Mouse (Mus musculus) limb, embryonic 11.5 days (tissue): ENCODE data around the gene Map7d2. TPM values are rescaled to one million over a fixed set of nuclear protein-coding genes. Genes with fewer than 3 reads are reported as not detected.

Experiments
- ATAC-seq: fragments of 200-750 bp; cut with Nextera tagmentation; 2 replicates; pipeline ENCODE4 v1.8.0; 2017; ENCODE audit warnings: low read depth; ENCODE audit not compliant: insufficient number of reproducible peaks, low FRiP score, low TSS enrichment
- DNase-seq: peaks from one replicate; pipeline ENCODE4 v3.0.0-alpha.2; 2015; ENCODE audit warnings: low spot score
- H3K27ac ChIP-seq: fragments of 300-500 bp; sonication (generic); replicated peaks from 2 replicates; pipeline ENCODE4 v1.5.1; 2014; ENCODE audit warnings: low read depth, mild to moderate bottlenecking, low read length
- H3K27me3 ChIP-seq: fragments of 300-500 bp; sonication (generic); 2 replicates; pipeline ENCODE4 v1.6.1; 2014; ENCODE audit warnings: mild to moderate bottlenecking, low read length, mixed read lengths; ENCODE audit not compliant: control insufficient read depth, insufficient read depth
- H3K36me3 ChIP-seq: fragments of 300-500 bp; sonication (generic); 2 replicates; pipeline ENCODE4 v1.6.1; 2014; ENCODE audit warnings: mild to moderate bottlenecking, low read length, moderate library complexity, mixed read lengths; ENCODE audit not compliant: control insufficient read depth, insufficient read depth
- H3K4me1 ChIP-seq: fragments of 300-500 bp; sonication (generic); 2 replicates; pipeline ENCODE4 v1.6.1; 2014; ENCODE audit warnings: low read length, mixed read lengths; ENCODE audit not compliant: control insufficient read depth, insufficient read depth
- H3K4me2 ChIP-seq: fragments of 300-500 bp; sonication (generic); 2 replicates; pipeline ENCODE4 v1.6.1; 2014; ENCODE audit warnings: low read depth, mild to moderate bottlenecking, moderate library complexity; ENCODE audit not compliant: severe bottlenecking
- H3K4me3 ChIP-seq: fragments of 300-500 bp; sonication (generic); 2 replicates; pipeline ENCODE4 v1.5.1; 2014; ENCODE audit warnings: low read depth, low read length
- H3K9ac ChIP-seq: fragments of 300-500 bp; sonication (generic); 2 replicates; pipeline ENCODE4 v1.6.1; 2014; ENCODE audit warnings: mild to moderate bottlenecking, low read length
- H3K9me3 ChIP-seq: fragments of 300-500 bp; sonication (generic); 2 replicates; pipeline ENCODE4 v1.6.1; 2016; ENCODE audit warnings: low read length; ENCODE audit not compliant: control insufficient read depth
- whole genome bisulfite sequencing: fragments of 180-500 bp; shearing (Covaris S2); extraction: QIAGEN DNeasy Blood & Tissue Kit; methylation state at CpG from one replicate; pipeline ENCODE4 v1.1.7; 2014; 5-methylcytosine and 5-hydroxymethylcytosine counted together
- polyA plus RNA-seq: library from polyadenylated mRNA; unstranded; fragments of >200 nt; fragmentation: Nextera tagmentation; extraction: Ambion mirVana; gene quantifications from 2 replicates; pipeline ENCODE4 v1.2.1, GENCODE M21; 2014

The Map7d2 gene
- polyA plus RNA-seq, 1 experiment from 2014 or later, result 2.1 TPM

DNA sequence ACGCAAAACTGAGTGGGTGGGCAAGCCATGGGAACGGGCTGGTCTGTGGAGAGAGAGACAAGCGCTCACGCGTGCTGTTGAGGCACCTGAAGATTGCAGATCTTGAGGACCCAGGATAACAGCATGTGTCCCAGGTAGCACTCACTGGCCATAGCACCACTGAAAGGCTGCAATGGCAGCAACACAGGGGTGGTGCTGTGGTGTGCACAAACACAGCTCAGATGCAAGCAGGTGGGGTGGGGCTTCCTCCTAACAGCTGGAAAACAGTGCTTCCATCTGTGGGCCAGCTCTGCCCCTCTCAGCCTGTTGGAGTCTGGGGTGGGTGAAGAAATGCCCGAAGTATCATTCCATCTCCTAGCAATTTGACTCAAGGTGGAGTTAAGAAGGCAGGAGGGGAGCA lies 112.0 kb downstream of the Map7d2 start, which contains the start of gene Bclaf3:
Gene Bclaf3, plus strand, starts transcription at position 301 of the 400 bp plus-strand sequence.
- H3K27ac ChIP-seq, result no peak within 1 kb of the TSS
- no peaks in the 10 kb centered on the region for H3K27me3 ChIP-seq
- no peaks in the 10 kb centered on the region for H3K36me3 ChIP-seq
- no peaks in the 10 kb centered on the region for H3K9me3 ChIP-seq
- 82% methylated on average over 6 of the region's 6 CpGs for WGBS
- H3K9ac ChIP-seq, result no peak within 1 kb of the TSS
- DNase-seq, result no peak
- no peak within 1 kb of the TSS for H3K4me3 ChIP-seq
- H3K4me1 ChIP-seq, result no peaks in the 10 kb centered on the region
- no peak for ATAC-seq
- no peak within 1 kb of the TSS for H3K4me2 ChIP-seq

GRCm38 (mm10) chrX:159532427-159532810 lies 118.0 kb downstream of the Map7d2 start:
- Histone ChIP-seq H3K9ac (peak overlapping the region; percentile 66), H3K36me3 (no peaks in the 10 kb centered on the region), H3K4me1 (no peaks in the 10 kb centered on the region), H3K27me3 (no peaks in the 10 kb centered on the region), H3K9me3 (no peaks in the 10 kb centered on the region), H3K4me2 (peak overlapping the region; percentile 38), H3K27ac (no peak overlapping the region; the same call in 1 of the 2 replicates), H3K4me3 (peak overlapping the region; percentile 57)
- 13% methylated on average over 33 of the region's 38 CpGs for WGBS
- DNase-seq, result peak; percentile 96
- peak; percentile 98 for ATAC-seq

- no peaks in the 10 kb centered on the region for H3K27me3 ChIP-seq
- H3K27ac ChIP-seq, result no peak overlapping the region; the same call in 1 of the 2 replicates
- no peaks in the 10 kb centered on the region for H3K4me1 ChIP-seq
- peak overlapping the region; percentile 38 for H3K4me2 ChIP-seq
- ATAC-seq (peak; percentile 27; the same call in 1 of the 2 replicates), DNase-seq (peak; percentile 42)
- H3K9ac ChIP-seq, result peak overlapping the region; percentile 66
- H3K36me3 ChIP-seq, result no peaks in the 10 kb centered on the region
- H3K4me3 ChIP-seq, result peak overlapping the region; percentile 57
- H3K9me3 ChIP-seq, result no peaks in the 10 kb centered on the region
- WGBS, result 22% methylated on average over 38 of the region's 56 CpGs
Measured at GRCm38 (mm10) chrX:159532811-159533462, 118.6 kb downstream of the Map7d2 start.

- no peaks in the 10 kb centered on the region for H3K4me1 ChIP-seq
- DNase-seq (no peak), ATAC-seq (no peak)
- H3K9me3 ChIP-seq, result no peaks in the 10 kb centered on the region
- no peak overlapping the region for H3K27ac ChIP-seq
- 82% methylated on average over 18 of the region's 18 CpGs for WGBS
- H3K4me2 ChIP-seq, result no peak overlapping the region
- no peak overlapping the region for H3K9ac ChIP-seq
- no peak overlapping the region for H3K4me3 ChIP-seq
- H3K27me3 ChIP-seq, result no peaks in the 10 kb centered on the region
- no peaks in the 10 kb centered on the region for H3K36me3 ChIP-seq
Measured at GRCm38 (mm10) chrX:159541936-159542335, 127.6 kb downstream of the Map7d2 start.

- no peaks in the 10 kb centered on the region; the same call in 1 of the 2 replicates for H3K27me3 ChIP-seq
- H3K27ac ChIP-seq, result no peak overlapping the region
- ATAC-seq (no peak), DNase-seq (no peak)
- 92% methylated on average over 5 of the region's 5 CpGs for WGBS
- no peak overlapping the region for H3K4me2 ChIP-seq
- no peak overlapping the region for H3K4me3 ChIP-seq
- H3K9ac ChIP-seq, result no peak overlapping the region
- H3K36me3 ChIP-seq, result no peaks in the 10 kb centered on the region
- no peaks in the 10 kb centered on the region for H3K4me1 ChIP-seq
- no peaks in the 10 kb centered on the region for H3K9me3 ChIP-seq
Measured at GRCm38 (mm10) chrX:159547093-159547492, 132.7 kb downstream of the Map7d2 start.

Other genes with a start within 250 kb of the Map7d2 start
- 6.2 and 7.1 TPM in 2 replicates for gene Rps6ka3, start 204.3 kb upstream of the Map7d2 start, polyA plus RNA-seq
- gene Eif1ax, start 42.4 kb upstream of the Map7d2 start, polyA plus RNA-seq, result 152 and 170 TPM in 2 replicates
- 21.7 and 22.9 TPM in 2 replicates for gene Bclaf3, start 112.1 kb downstream of the Map7d2 start, polyA plus RNA-seq
- gene Sh3kbp1, start 212.7 kb downstream of the Map7d2 start, polyA plus RNA-seq, result 21.0 and 25.7 TPM in 2 replicates